Mouse (Mus musculus): ENCODE measurements at regions not wholly inside any gene's neighbourhood (a gene's known extent, or its start where the extent isn't known, plus 50 kb on each side); places are given as distances from the start of the nearest gene placed in this dataset.

GRCm38 (mm10) chr1:133977260-133977659 lies 56.0 kb upstream of the Prelp start:
- TF ChIP-seq CTCF (IDR thresholded peaks at IDR 0.05; ENCODE audit: borderline replicate concordance, extremely low read depth, insufficient read depth, insufficient read length) (no peak), POLR2A (IDR thresholded peaks at IDR 0.05; ENCODE audit: borderline replicate concordance, extremely low read depth, insufficient read depth, insufficient read length, poor library complexity, severe bottlenecking) (no peak)
